Mouse (Mus musculus): Measurements from ENCODE around the gene Etfbkmt. TPM values are rescaled to one million over a fixed set of nuclear protein-coding genes. Genes with fewer than 3 reads are reported as not detected.
"Not testable (repeated sequence)": the region's sequence is repeated elsewhere in the genome, so short reads cannot be mapped to it uniquely, and the experiment has no call there.

Etfbkmt gene
- polyA plus RNA-seq, 1 experiment, result 16.1 TPM

- 57% methylated on average over 1 of the region's 1 CpGs for WGBS
- H3K4me1 ChIP-seq (ENCODE audit: control insufficient read depth, insufficient read depth, low read length), result peaks cover 8% of the 10 kb centered on the region
- TF ChIP-seq CTCF (conservative IDR thresholded peaks at IDR 0.05; ENCODE audit: insufficient read depth, insufficient read length, low read depth, low read length), result no peak
- TF ChIP-seq POLR2A (IDR thresholded peaks at IDR 0.05; ENCODE audit: low read depth, low read length), result no peak
- H3K27ac ChIP-seq (ENCODE audit: insufficient read depth, low read depth, low read length), result peak overlapping the region; percentile 41; the same call in 1 of the 2 replicates
- no peak for DNase-seq
- peak overlapping the region; percentile 11; the same call in 1 of the 2 replicates for H3K4me3 ChIP-seq (ENCODE audit: insufficient read depth, low read depth, low read length)
- no peaks in the 10 kb centered on the region for H3K27me3 ChIP-seq (replicated peaks; ENCODE audit: control insufficient read depth, insufficient read depth, low read length)
- peaks cover 6% of the 10 kb centered on the region for H3K36me3 ChIP-seq (ENCODE audit: control insufficient read depth, insufficient read depth, low read length)
Observed at GRCm38 (mm10) chr6:149187371-149187770, 47.7 kb downstream of the Etfbkmt start.

GRCm38 (mm10) chr6:149188041-149188924 lies 48.6 kb downstream of the Etfbkmt start, which contains the start of gene Amn1:
Amn1 (minus strand) TSS chr6:149188712.
- Histone ChIP-seq H3K4me1 (ENCODE audit: control insufficient read depth, insufficient read depth, low read length) (peaks cover 9% of the 10 kb centered on the region), H3K36me3 (ENCODE audit: control insufficient read depth, insufficient read depth, low read length) (peaks cover 4% of the 10 kb centered on the region), H3K27ac (ENCODE audit: insufficient read depth, low read depth, low read length) (peak within 1 kb of the TSS; percentile 93), H3K4me3 (ENCODE audit: insufficient read depth, low read depth, low read length) (peak within 1 kb of the TSS; percentile 78), H3K27me3 (replicated peaks; ENCODE audit: control insufficient read depth, insufficient read depth, low read length) (no peaks in the 10 kb centered on the region)
- peak; percentile 87 for TF ChIP-seq POLR2A (IDR thresholded peaks at IDR 0.05; ENCODE audit: low read depth, low read length)
- no peak for TF ChIP-seq CTCF (conservative IDR thresholded peaks at IDR 0.05; ENCODE audit: insufficient read depth, insufficient read length, low read depth, low read length)
- WGBS, result under 1% methylated on average over 34 of the region's 34 CpGs
- peak; percentile 99 for DNase-seq

GRCm38 (mm10) chr6:149188925-149189257 lies 49.2 kb downstream of the Etfbkmt start:
- DNase-seq, result no peak
- Histone ChIP-seq H3K27ac (ENCODE audit: insufficient read depth, low read depth, low read length) (peak overlapping the region; percentile 78), H3K4me3 (ENCODE audit: insufficient read depth, low read depth, low read length) (peak overlapping the region; percentile 52), H3K27me3 (replicated peaks; ENCODE audit: control insufficient read depth, insufficient read depth, low read length) (no peaks in the 10 kb centered on the region), H3K36me3 (ENCODE audit: control insufficient read depth, insufficient read depth, low read length) (peaks cover 3% of the 10 kb centered on the region), H3K4me1 (ENCODE audit: control insufficient read depth, insufficient read depth, low read length) (peaks cover 13% of the 10 kb centered on the region)
- 27% methylated on average over 8 of the region's 8 CpGs for WGBS
- TF ChIP-seq POLR2A (IDR thresholded peaks at IDR 0.05; ENCODE audit: low read depth, low read length) (no peak), CTCF (conservative IDR thresholded peaks at IDR 0.05; ENCODE audit: insufficient read depth, insufficient read length, low read depth, low read length) (no peak)

DNA sequence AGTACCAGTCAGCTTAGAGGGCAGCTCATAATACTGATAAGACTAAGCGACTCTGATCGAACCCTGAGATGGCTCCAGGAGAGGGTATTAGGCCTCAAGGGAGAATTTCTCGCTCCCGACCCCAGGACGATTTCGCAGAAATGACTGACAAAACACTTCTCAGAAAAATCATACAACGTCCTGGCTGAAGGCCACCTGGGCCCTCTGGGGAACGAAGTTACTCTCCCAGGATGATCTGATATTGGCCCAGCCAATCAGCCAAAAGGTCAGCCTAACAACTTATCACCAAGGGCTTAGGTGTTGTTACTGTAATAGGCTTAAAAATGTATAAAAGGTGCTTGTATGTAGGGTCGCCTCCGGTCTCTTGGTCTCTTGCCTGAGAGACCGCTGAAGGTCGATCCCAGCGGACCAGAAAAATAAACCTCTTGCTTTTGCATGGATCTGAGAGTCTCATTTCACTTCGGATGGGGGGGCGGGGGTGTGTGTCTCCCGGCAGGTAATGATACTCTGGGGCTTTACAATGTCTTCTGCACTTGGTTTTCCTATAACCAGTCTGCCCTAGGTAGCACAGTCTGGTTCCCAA lies 49.8 kb downstream of the Etfbkmt start:
- H3K36me3 ChIP-seq (ENCODE audit: control insufficient read depth, insufficient read depth, low read length), result peaks cover under 1% of the 10 kb centered on the region; the same call in 1 of the 2 replicates
- no peaks in the 10 kb centered on the region for H3K27me3 ChIP-seq (replicated peaks; ENCODE audit: control insufficient read depth, insufficient read depth, low read length)
- 91% methylated on average over 16 of the region's 16 CpGs for WGBS
- no peak overlapping the region for H3K4me3 ChIP-seq (ENCODE audit: insufficient read depth, low read depth, low read length)
- peak; percentile 44 for DNase-seq
- peaks cover 13% of the 10 kb centered on the region for H3K4me1 ChIP-seq (ENCODE audit: control insufficient read depth, insufficient read depth, low read length)
- H3K27ac ChIP-seq (ENCODE audit: insufficient read depth, low read depth, low read length), result no peak overlapping the region
- TF ChIP-seq CTCF (conservative IDR thresholded peaks at IDR 0.05; ENCODE audit: insufficient read depth, insufficient read length, low read depth, low read length) (no peak), POLR2A (IDR thresholded peaks at IDR 0.05; ENCODE audit: low read depth, low read length) (no peak)

- not testable (repeated sequence) for H3K27ac ChIP-seq (ENCODE audit: insufficient read depth, low read depth, low read length); H3K36me3 ChIP-seq (ENCODE audit: control insufficient read depth, insufficient read depth, low read length); DNase-seq; H3K4me3 ChIP-seq (ENCODE audit: insufficient read depth, low read depth, low read length); H3K27me3 ChIP-seq (replicated peaks; ENCODE audit: control insufficient read depth, insufficient read depth, low read length); H3K4me1 ChIP-seq (ENCODE audit: control insufficient read depth, insufficient read depth, low read length)
- WGBS, result 78% methylated on average over 5 of the region's 5 CpGs
Observed at GRCm38 (mm10) chr6:149191951-149192350, 52.3 kb downstream of the Etfbkmt start.

- no peaks in the 10 kb centered on the region for H3K27me3 ChIP-seq (replicated peaks; ENCODE audit: control insufficient read depth, insufficient read depth, low read length)
- WGBS, result 36% methylated on average over 5 of the region's 5 CpGs
- H3K4me1 ChIP-seq (ENCODE audit: control insufficient read depth, insufficient read depth, low read length), result peaks cover 5% of the 10 kb centered on the region; the same call in 1 of the 2 replicates
- H3K36me3 ChIP-seq (ENCODE audit: control insufficient read depth, insufficient read depth, low read length), result no peaks in the 10 kb centered on the region
- peak; percentile 95 for DNase-seq
- H3K27ac ChIP-seq (ENCODE audit: insufficient read depth, low read depth, low read length), result peak overlapping the region; percentile 80
- H3K4me3 ChIP-seq (ENCODE audit: insufficient read depth, low read depth, low read length), result no peak overlapping the region
- no peak for TF ChIP-seq POLR2A (IDR thresholded peaks at IDR 0.05; ENCODE audit: low read depth, low read length)
- no peak for TF ChIP-seq CTCF (conservative IDR thresholded peaks at IDR 0.05; ENCODE audit: insufficient read depth, insufficient read length, low read depth, low read length)
Observed at GRCm38 (mm10) chr6:149193276-149193905, 53.7 kb downstream of the Etfbkmt start.

DNA sequence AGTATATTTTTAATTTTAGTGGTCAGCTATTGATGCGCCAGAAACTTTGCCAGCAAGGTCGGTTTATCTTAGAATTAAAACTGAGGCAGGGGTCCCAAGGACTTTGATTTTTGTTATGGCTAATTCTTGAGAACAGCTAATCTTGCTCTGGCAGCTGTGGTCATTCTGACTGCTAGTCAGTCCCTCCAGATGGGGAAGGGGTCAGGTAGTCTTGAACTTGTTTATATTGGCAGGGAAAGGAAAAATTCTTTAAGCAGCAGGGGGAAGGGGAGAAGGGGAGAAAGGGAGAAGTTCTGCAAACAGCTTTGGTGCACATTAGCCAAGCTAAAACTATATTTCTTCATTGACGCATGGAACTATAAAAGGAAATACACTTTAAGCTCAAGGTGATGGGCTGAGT lies 57.5 kb downstream of the Etfbkmt start:
- no peak overlapping the region for H3K27ac ChIP-seq (ENCODE audit: insufficient read depth, low read depth, low read length)
- no peak for DNase-seq
- H3K27me3 ChIP-seq (replicated peaks; ENCODE audit: control insufficient read depth, insufficient read depth, low read length), result no peaks in the 10 kb centered on the region
- peaks cover 5% of the 10 kb centered on the region; the same call in 1 of the 2 replicates for H3K4me1 ChIP-seq (ENCODE audit: control insufficient read depth, insufficient read depth, low read length)
- TF ChIP-seq CTCF (conservative IDR thresholded peaks at IDR 0.05; ENCODE audit: insufficient read depth, insufficient read length, low read depth, low read length) (no peak), POLR2A (IDR thresholded peaks at IDR 0.05; ENCODE audit: low read depth, low read length) (no peak)
- no peaks in the 10 kb centered on the region for H3K36me3 ChIP-seq (ENCODE audit: control insufficient read depth, insufficient read depth, low read length)
- WGBS, result 72% methylated on average over 3 of the region's 3 CpGs
- H3K4me3 ChIP-seq (ENCODE audit: insufficient read depth, low read depth, low read length), result no peak overlapping the region

Measured in kidney, adult 2 months (tissue).